ENCODE assay signal across 9 mouse cellular contexts in the genomic region with DNA sequence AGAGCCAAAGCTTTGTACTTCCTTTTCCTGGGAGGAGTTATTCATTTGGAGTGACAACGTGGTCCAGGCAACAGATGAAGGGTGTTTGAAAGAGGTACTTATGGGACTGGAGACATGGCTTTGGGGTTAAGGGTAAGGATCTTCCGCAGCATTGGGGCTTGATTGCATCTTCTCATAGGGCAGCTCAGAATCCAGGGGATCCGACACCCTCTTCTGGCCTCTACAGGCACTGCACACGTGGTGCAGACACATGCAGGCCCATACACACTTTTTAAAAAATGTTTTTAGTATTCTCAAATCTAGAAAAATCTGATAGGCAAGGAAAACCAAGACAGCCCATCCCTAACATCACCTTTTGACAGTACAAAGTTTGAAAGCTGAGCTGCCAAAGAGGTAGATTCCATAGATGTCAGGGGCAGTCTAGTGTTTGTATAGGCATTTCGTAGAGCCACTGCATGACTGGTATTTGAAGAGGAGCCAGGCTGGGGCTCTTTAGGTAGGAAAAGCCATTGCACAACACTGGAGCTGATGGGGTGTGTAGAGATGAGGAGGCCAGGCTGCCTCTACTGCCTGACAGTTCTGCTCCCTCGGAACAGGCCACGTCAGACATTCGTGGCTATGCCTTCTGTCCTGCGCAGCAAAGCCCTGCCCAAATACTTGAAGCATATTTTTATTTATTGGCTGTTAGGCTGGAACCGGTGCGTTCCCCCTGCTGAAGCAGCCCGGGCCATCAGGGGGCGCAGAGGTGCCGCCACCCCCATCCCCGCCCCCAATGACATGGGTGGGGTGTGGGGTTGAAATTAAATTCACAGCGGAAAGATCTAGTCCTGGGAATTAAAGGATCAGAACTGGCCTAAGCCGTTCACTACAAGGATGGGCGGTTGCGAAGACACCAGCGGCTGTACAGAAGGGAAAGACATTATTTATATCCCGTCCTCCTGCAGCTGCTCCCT. TPM values are rescaled to one million over a fixed set of nuclear protein-coding genes. Genes with fewer than 3 reads are reported as not detected.
DNase-seq lines count a peak whose midpoint lies in the region; ATAC-seq and TF ChIP-seq lines count a peak whose summit lies in the region.
"Had no signal": no experiment of that assay in that cellular context is flagged by ENCODE, and none has a peak within 500 bp of the region (broad histone marks: within the 10 kb centered on the region; RNA-seq: fewer than 3 reads in every experiment).

No protein-coding gene starts in this region.

- H3K9ac ChIP-seq in hindbrain, embryonic 16.5 days (ENCODE audit: low read depth, low read length) = no peak overlapping the region

- DNase-seq in kidney, adult 18-20 months = peak; percentile 42
- no peak for DNase-seq in kidney, adult 9 months
- DNase-seq in embryonic facial prominence, embryonic 10.5 days (ENCODE audit: low spot score) = peak; percentile 35
- DNase-seq in lung, adult 2 months = peak; percentile 61
- no peak for DNase-seq in right cerebral cortex, adult 18-20 months
- DNase-seq in right cerebral cortex, postnatal 4 days = no peak
- DNase-seq in thymus, postnatal 10 days (ENCODE audit: low spot score in 2 of 2) = no peak

- H3K36me3 ChIP-seq in embryonic facial prominence, embryonic 10.5 days (replicated peaks) = peaks cover 46% of the 10 kb centered on the region
- peaks cover 14% of the 10 kb centered on the region; the same call in 1 of the 2 replicates for H3K36me3 ChIP-seq in hindbrain, embryonic 16.5 days (ENCODE audit: control insufficient read depth, insufficient read depth, low read length)

- peaks cover 43% of the 10 kb centered on the region for H3K4me1 ChIP-seq in embryonic facial prominence, embryonic 10.5 days
- H3K4me1 ChIP-seq in hindbrain, embryonic 16.5 days (ENCODE audit: control insufficient read depth, insufficient read depth, low read depth, low read length) = peaks cover 19% of the 10 kb centered on the region
- H3K4me1 ChIP-seq in lung, adult 2 months (ENCODE audit: control insufficient read depth, insufficient read depth, low read length) = peaks cover 7% of the 10 kb centered on the region; the same call in 1 of the 2 replicates

- TF ChIP-seq POLR2A in lung, adult 2 months (IDR thresholded peaks at IDR 0.05; ENCODE audit: borderline replicate concordance, extremely low read depth, low read depth, low read length) = peak; percentile 18; the same call in 1 of the 2 replicates

- TF ChIP-seq CTCF in lung, adult 2 months (IDR thresholded peaks at IDR 0.05; ENCODE audit: insufficient read depth, low read length) = 0 out of 2 replicates have a peak, but pooled peaks have one; percentile 22

- H3K4me3 ChIP-seq in embryonic facial prominence, embryonic 10.5 days = peak overlapping the region; percentile 52
- no peak overlapping the region for H3K4me3 ChIP-seq in hindbrain, embryonic 16.5 days (ENCODE audit: low read length)
- H3K4me3 ChIP-seq in lung, adult 2 months (replicated peaks; ENCODE audit: extremely low read depth, low read depth, low read length) = peak overlapping the region; percentile 86

- H3K27ac ChIP-seq in embryonic facial prominence, embryonic 10.5 days (replicated peaks) = no peak overlapping the region
- H3K27ac ChIP-seq in hindbrain, embryonic 16.5 days (ENCODE audit: low read depth, low read length) = no peak overlapping the region
- H3K27ac ChIP-seq: macrophage had no signal

- ATAC-seq in hindbrain, embryonic 16.5 days = peak; percentile 15; the same call in 1 of the 2 replicates

- H3K27me3 ChIP-seq in embryonic facial prominence, embryonic 10.5 days (replicated peaks; ENCODE audit: low read depth, poor library complexity, severe bottlenecking) = peaks cover 65% of the 10 kb centered on the region
- peaks cover 33% of the 10 kb centered on the region for H3K27me3 ChIP-seq in hindbrain, embryonic 16.5 days (replicated peaks; ENCODE audit: control insufficient read depth, insufficient read depth, low read length)

- no peaks in the 10 kb centered on the region for H3K9me3 ChIP-seq in embryonic facial prominence, embryonic 10.5 days
- H3K9me3 ChIP-seq in hindbrain, embryonic 16.5 days (ENCODE audit: control insufficient read depth, low read length) = no peaks in the 10 kb centered on the region

- 23% methylated on average over 21 of the region's 21 CpGs for WGBS in embryonic facial prominence, embryonic 10.5 days
- WGBS in hindbrain, embryonic 16.5 days = 26% methylated on average over 21 of the region's 21 CpGs
- 21% methylated on average over 21 of the region's 21 CpGs for WGBS in lung, adult 2 months

- H3K4me2 ChIP-seq in hindbrain, embryonic 16.5 days (ENCODE audit: low read length) = peak overlapping the region; percentile 31; the same call in 1 of the 2 replicates

RNA-seq across cellular contexts. Expression of gene Esam, which starts 1.2 kb away (rescaled TPM):
- 27.0 and 27.5 TPM in 2 replicates for polyA plus RNA-seq in embryonic facial prominence, embryonic 10.5 days (2016; fragmentation: Nextera tagmentation; extraction: Ambion mirVana)
- polyA plus RNA-seq in hindbrain, embryonic 16.5 days (2015; fragmentation: Nextera tagmentation; extraction: Ambion mirVana) = 44.6 and 47.6 TPM in 2 replicates
- 229 and 240 TPM in 2 replicates for polyA plus RNA-seq in lung, adult 2 months (2012; rRNA removed)

RNA-seq across cellular contexts. Expression of gene Vsig2, which starts 12.3 kb away (rescaled TPM):
- 0.59 and 0.78 TPM in 2 replicates for polyA plus RNA-seq in embryonic facial prominence, embryonic 10.5 days (2016; fragmentation: Nextera tagmentation; extraction: Ambion mirVana)
- polyA plus RNA-seq in hindbrain, embryonic 16.5 days (2015; fragmentation: Nextera tagmentation; extraction: Ambion mirVana) = 0.92 and 1.1 TPM in 2 replicates
- 60.7 and 63.3 TPM in 2 replicates for polyA plus RNA-seq in lung, adult 2 months (2012; rRNA removed)
- polyA plus RNA-seq: macrophage had no signal

RNA-seq across cellular contexts. Expression of gene Nrgn, which starts 26.0 kb away (rescaled TPM):
- 0.48 and 1.0 TPM in 2 replicates for polyA plus RNA-seq in embryonic facial prominence, embryonic 10.5 days (2016; fragmentation: Nextera tagmentation; extraction: Ambion mirVana)
- polyA plus RNA-seq in hindbrain, embryonic 16.5 days (2015; fragmentation: Nextera tagmentation; extraction: Ambion mirVana) = 4.8 and 5.8 TPM in 2 replicates
- 19.8 and 20.2 TPM in 2 replicates for polyA plus RNA-seq in lung, adult 2 months (2012; rRNA removed)

RNA-seq across cellular contexts. Expression of gene Siae, which starts 28.8 kb away (rescaled TPM):
- polyA plus RNA-seq in embryonic facial prominence, embryonic 10.5 days (2016; fragmentation: Nextera tagmentation; extraction: Ambion mirVana) = 3.7 and 4.8 TPM in 2 replicates
- polyA plus RNA-seq in hindbrain, embryonic 16.5 days (2015; fragmentation: Nextera tagmentation; extraction: Ambion mirVana) = 14.8 and 17.4 TPM in 2 replicates
- polyA plus RNA-seq in lung, adult 2 months (2012; rRNA removed) = 6.2 and 9.3 TPM in 2 replicates

RNA-seq across cellular contexts. Expression of gene Msantd2, which starts 37.6 kb away (rescaled TPM):
- 34.4 and 36.7 TPM in 2 replicates for polyA plus RNA-seq in embryonic facial prominence, embryonic 10.5 days (2016; fragmentation: Nextera tagmentation; extraction: Ambion mirVana)
- polyA plus RNA-seq in hindbrain, embryonic 16.5 days (2015; fragmentation: Nextera tagmentation; extraction: Ambion mirVana) = 24.4 and 28.9 TPM in 2 replicates
- 22.9 and 28.5 TPM in 2 replicates for polyA plus RNA-seq in lung, adult 2 months (2012; rRNA removed)

Comparison
In these comparisons a context has a peak if more than half of its experiments do, and no peak if none do; other contexts are left out.
1. DNase-seq: peak in kidney, adult 18-20 months (single experiment), embryonic facial prominence, embryonic 10.5 days (single experiment) and lung, adult 2 months (single experiment); none in kidney, adult 9 months (single experiment), right cerebral cortex, adult 18-20 months (single experiment), right cerebral cortex, postnatal 4 days (single experiment) and thymus, postnatal 10 days (0 of 2).
2. RNA of gene Vsig2, which starts 12.3 kb away (polyA plus RNA-seq): 60.7 to 63.3 TPM in lung, adult 2 months; 0.92 to 1.1 TPM in hindbrain, embryonic 16.5 days and 0.59 to 0.78 TPM in embryonic facial prominence, embryonic 10.5 days; every median in the first group is over 10 times any median in the second.